Mouse (Mus musculus) lung, adult 2 months (tissue): ENCODE results near the gene Fggy.

Experiments
- CTCF ChIP-seq: fragments of 200-500 bp; IDR thresholded peaks from 2 replicates; pipeline ENCODE4 v1.5.1; 2011; ENCODE audit warnings: mild to moderate bottlenecking, low read length, control low read depth; ENCODE audit not compliant: insufficient read depth
- POLR2A ChIP-seq: fragments of 200-500 bp; IDR thresholded peaks from 2 replicates; pipeline ENCODE4 v1.6.1; 2011; ENCODE audit warnings: low read depth, mild to moderate bottlenecking, control low read depth, low read length, borderline replicate concordance; ENCODE audit errors: extremely low read depth

- no peak for TF ChIP-seq CTCF
- no peak for TF ChIP-seq POLR2A
These were observed 21.9 kb downstream of the Fggy start for GRCm38 (mm10) chr4:95579183-95579582.
